Mouse (Mus musculus): ENCODE data around the gene Dnah9.
A peak's percentile ranks its signal among the peaks of the same experiment; 100 is the strongest.

Dnah9 gene

DNA sequence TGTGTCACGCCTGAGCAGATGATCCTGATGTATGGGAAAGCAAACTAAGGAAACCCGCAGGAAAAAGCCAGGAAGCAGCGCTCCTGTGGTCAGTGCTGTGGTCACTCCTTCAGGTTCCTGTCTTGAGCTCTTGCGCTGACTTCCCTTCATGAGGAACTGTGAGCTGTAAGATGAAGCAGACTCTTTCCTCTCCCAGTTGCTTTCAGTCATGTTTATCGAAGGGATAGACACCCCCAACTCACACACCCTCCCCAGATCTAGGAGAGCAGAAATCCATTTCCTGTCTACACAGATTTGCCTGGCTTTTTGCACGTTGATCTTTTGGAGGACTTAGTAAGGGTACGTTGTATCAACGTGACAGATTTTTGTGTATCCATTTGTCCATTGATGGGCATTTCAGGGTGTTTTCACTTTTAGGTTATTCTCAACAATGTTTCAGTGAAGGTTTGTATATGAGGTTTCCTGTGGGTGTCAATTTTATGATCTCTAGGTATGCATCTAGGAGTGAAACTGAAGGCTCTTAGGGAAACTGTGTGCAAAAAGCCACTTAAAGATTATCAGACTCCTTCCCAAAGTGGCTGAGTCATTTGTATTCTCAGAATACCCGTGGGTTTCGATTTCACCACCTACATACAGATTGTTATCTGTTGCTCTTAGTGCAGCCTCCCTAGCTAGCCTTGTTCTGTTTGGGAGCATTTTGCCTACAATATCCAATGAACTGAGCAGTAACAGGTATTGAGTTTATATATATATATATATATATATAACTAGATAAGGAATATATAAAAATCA, 373.7 kb downstream of the Dnah9 start:
- peak; percentile 66 for DNase-seq (ENCODE audit: low read depth, low spot score)

DNA sequence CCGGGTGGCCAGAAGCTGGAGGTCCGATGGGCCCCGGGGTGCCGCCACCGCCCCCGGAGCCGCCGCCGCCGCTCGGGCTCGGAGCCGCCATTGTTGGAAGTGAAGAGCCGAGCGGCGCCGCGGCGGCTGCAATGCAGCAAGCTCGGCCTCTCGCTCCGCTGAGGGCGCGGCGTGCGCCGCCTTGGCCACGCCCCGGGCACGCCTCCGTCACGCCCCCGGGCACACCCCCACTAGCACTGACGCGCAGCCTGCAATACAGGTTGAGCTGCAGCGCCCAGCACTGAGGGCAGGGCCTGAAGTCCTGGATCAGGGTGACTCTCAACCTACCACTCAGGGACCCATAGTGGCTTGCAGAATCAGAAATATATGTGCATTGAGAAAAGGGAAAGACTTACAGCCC, 380.2 kb downstream of the Dnah9 start, which contains the start of gene Map2k4:
Map2k4 (minus strand) TSS at position 144 of the 400 bp plus-strand sequence.
- peak; percentile 98 for DNase-seq (ENCODE audit: low read depth, low spot score)

DNA sequence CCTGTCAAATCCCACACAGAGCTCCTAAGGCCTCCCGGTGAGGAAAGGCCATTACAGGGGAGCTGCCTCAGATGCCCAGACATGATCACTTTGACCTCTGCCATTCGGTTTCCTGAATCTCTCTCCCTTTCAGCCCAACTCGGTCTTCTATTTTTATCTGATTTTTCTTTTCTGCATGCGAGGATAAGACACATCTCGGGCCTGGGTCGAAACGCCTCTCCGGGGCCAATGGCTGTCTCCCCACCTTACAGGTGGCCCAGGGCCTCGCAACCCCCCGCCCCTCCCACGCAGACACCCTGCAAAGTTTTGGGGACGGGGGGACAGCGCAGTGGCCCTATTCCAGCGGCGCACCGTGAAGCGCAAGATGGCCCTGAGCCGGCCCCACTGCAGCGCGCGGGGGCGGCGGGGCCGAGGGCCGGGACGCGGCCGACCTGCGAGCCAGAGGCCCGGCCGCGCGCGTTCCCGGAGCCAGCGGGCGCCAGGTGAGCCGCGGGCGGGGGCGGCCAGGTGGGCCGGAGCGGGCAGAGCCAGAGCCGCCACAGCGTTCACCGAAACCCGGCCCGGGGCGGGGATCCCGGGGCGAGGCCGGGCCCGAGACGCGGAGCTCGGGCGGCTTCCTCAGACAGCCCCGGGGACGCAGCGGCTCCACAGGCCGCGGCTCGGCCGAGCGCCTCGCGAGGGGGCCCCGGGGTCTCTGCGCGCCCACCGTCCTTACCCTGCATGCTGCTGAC, 380.8 kb downstream of the Dnah9 start:
- no peak for DNase-seq (ENCODE audit: low read depth, low spot score)

DNA sequence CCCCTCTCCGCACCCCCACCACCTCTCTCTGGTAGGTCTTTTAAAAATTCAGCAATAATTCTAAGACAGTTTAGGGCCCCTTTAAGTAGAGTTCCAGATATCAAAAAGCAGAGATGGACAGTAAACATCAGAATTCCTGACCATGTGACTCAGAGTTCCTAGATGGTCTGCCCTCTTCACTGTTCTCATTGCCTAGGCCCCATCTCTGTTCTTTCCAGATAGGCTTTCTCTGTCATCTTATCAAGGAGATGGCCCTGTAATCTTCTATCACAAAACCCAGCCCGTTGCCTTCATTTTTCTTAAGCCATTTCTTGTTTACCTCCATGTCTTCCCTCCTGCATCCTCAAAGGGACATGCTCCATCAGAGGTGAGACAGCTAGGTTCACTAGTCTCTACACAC, 382.2 kb downstream of the Dnah9 start:
- DNase-seq (ENCODE audit: low read depth, low spot score) = no peak

DNA sequence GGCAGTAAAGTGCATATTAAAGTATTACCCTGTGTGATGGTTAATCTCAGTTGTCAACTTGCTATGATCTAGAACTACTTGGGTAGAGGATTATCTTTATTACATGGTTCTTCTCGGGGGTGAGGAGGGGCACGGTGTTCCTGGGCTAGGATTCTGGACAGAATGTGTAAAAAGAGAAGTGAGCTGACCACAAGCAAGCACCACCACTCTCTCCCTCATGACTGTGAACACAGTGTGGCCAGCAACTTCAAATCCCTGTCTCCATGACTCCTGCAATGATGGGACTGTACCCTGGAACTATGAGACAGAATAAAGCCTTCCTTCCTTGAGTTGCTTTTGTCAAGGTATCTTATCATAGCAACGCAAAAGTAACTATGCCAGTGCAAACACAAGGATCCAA, 386.8 kb downstream of the Dnah9 start:
- no peak for DNase-seq (ENCODE audit: low read depth, low spot score)
